ENCODE assay signal across 9 mouse cellular contexts in the genomic region with DNA sequence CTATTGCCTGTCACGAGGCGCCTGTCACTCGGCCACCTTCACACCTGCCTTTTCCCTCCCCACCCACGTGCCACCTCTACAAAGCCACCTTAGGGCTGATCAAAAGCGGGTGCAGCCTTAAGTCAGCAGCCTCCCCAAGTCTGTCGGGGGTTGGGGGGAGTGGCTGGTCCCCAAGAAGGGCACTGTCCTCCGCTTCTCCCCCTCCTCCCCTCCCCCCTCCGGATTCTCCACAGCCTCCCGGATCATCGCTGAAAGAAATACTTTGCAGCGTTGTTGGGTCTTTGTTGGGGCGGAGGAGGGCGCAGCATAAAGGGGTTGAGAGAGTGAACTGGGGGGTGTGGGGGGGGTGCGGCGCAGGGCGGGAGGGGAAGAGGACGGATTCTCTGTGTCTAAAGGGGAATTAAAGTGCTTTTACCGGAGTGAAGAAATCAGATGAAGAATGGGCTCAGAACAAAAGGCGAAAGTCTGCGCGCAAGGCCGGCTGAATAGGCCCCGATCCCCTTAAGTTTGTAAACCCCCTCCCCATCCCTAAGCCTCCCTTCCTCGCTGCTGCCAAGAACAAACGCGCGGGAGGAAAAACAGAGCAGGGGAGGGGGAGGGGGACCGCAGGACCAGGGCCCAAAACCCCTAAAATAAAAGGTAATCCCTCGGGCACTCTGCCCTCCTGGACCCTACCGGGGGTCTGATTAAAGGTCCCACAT.
DNase-seq lines count a peak whose midpoint lies in the region; ATAC-seq and TF ChIP-seq lines count a peak whose summit lies in the region.
"Had no signal": no experiment of that assay in that cellular context is flagged by ENCODE, and none has a peak within 500 bp of the region (broad histone marks: within the 10 kb centered on the region; RNA-seq: fewer than 3 reads in every experiment).

No protein-coding gene starts in this region.

- WGBS in kidney, embryonic 15.5 days: 3% methylated on average over 30 of the region's 30 CpGs
- 2% methylated on average over 30 of the region's 30 CpGs for WGBS in embryonic facial prominence, embryonic 12.5 days
- WGBS in intestine, embryonic 15.5 days: 2% methylated on average over 30 of the region's 30 CpGs
- 2% methylated on average over 30 of the region's 30 CpGs for WGBS in neural tube, embryonic 13.5 days
- WGBS in thymus, adult 2 months: 10% methylated on average over 30 of the region's 30 CpGs

- no peak for TF ChIP-seq CTCF in thymus, adult 2 months (IDR thresholded peaks at IDR 0.05; ENCODE audit: borderline replicate concordance, control insufficient read depth, extremely low read depth, insufficient read depth, low read length, poor library complexity)

- H3K9ac ChIP-seq in kidney, embryonic 15.5 days: no peak overlapping the region; the same call in 1 of the 2 replicates
- peak overlapping the region; percentile 52 for H3K9ac ChIP-seq in embryonic facial prominence, embryonic 12.5 days
- peak overlapping the region; percentile 33; the same call in 1 of the 2 replicates for H3K9ac ChIP-seq in intestine, embryonic 15.5 days
- peak overlapping the region; percentile 57 for H3K9ac ChIP-seq in neural tube, embryonic 13.5 days

- no peak for ATAC-seq in kidney, embryonic 15.5 days (replicated peaks; ENCODE audit: low FRiP score)
- ATAC-seq in embryonic facial prominence, embryonic 12.5 days (ENCODE audit: insufficient number of reproducible peaks, insufficient read depth, low FRiP score, low TSS enrichment): no peak
- no peak for ATAC-seq in intestine, embryonic 15.5 days
- 0 out of 2 replicates have a peak, but pooled peaks have one; percentile 19 for ATAC-seq in neural tube, embryonic 13.5 days (ENCODE audit: low read depth)

- H3K27ac ChIP-seq in kidney, embryonic 15.5 days: no peak overlapping the region
- H3K27ac ChIP-seq in embryonic facial prominence, embryonic 12.5 days: no peak overlapping the region
- no peak overlapping the region for H3K27ac ChIP-seq in intestine, embryonic 15.5 days
- no peak overlapping the region for H3K27ac ChIP-seq in neural tube, embryonic 13.5 days (replicated peaks)
- no peak overlapping the region for H3K27ac ChIP-seq in thymus, adult 2 months (ENCODE audit: control insufficient read depth, insufficient read depth, low read length)

- peaks cover 10% of the 10 kb centered on the region; the same call in 1 of the 2 replicates for H3K4me1 ChIP-seq in kidney, embryonic 15.5 days
- H3K4me1 ChIP-seq in embryonic facial prominence, embryonic 12.5 days: 0 out of 2 replicates have a peak, but pooled peaks cover 3% of the 10 kb centered on the region
- H3K4me1 ChIP-seq in intestine, embryonic 15.5 days (replicated peaks): no peaks in the 10 kb centered on the region
- H3K4me1 ChIP-seq in neural tube, embryonic 13.5 days (replicated peaks): peaks cover 27% of the 10 kb centered on the region
- no peaks in the 10 kb centered on the region for H3K4me1 ChIP-seq in thymus, adult 2 months (replicated peaks; ENCODE audit: control insufficient read depth, insufficient read depth, low read length)

- no peak for DNase-seq in kidney, adult 11 months
- DNase-seq in thymus, adult 2 months: no peak
- DNase-seq in ovary, postnatal 14 days (ENCODE audit: low spot score): no peak
- DNase-seq in right cerebral cortex, adult 18-20 months: no peak
- DNase-seq: gastrocnemius, postnatal 25 days had no signal

- peak overlapping the region; percentile 21 for H3K4me3 ChIP-seq in kidney, embryonic 15.5 days (replicated peaks)
- peak overlapping the region; percentile 25 for H3K4me3 ChIP-seq in embryonic facial prominence, embryonic 12.5 days
- no peak overlapping the region for H3K4me3 ChIP-seq in intestine, embryonic 15.5 days (replicated peaks)
- peak overlapping the region; percentile 18 for H3K4me3 ChIP-seq in neural tube, embryonic 13.5 days
- H3K4me3 ChIP-seq in thymus, adult 2 months (ENCODE audit: control insufficient read depth, insufficient read depth, low read length): no peak overlapping the region

- no peak for TF ChIP-seq POLR2A in thymus, adult 2 months (IDR thresholded peaks at IDR 0.05; ENCODE audit: control insufficient read depth, extremely low read depth, insufficient read depth, low read length, poor library complexity)

- no peaks in the 10 kb centered on the region for H3K36me3 ChIP-seq in kidney, embryonic 15.5 days
- no peaks in the 10 kb centered on the region for H3K36me3 ChIP-seq in embryonic facial prominence, embryonic 12.5 days
- H3K36me3 ChIP-seq in intestine, embryonic 15.5 days: no peaks in the 10 kb centered on the region
- H3K36me3 ChIP-seq in neural tube, embryonic 13.5 days: no peaks in the 10 kb centered on the region
- no peaks in the 10 kb centered on the region for H3K36me3 ChIP-seq in thymus, adult 2 months (ENCODE audit: control insufficient read depth, insufficient read depth, low read length)

- peaks cover 57% of the 10 kb centered on the region for H3K27me3 ChIP-seq in kidney, embryonic 15.5 days
- H3K27me3 ChIP-seq in embryonic facial prominence, embryonic 12.5 days: peaks cover 45% of the 10 kb centered on the region
- peaks cover 37% of the 10 kb centered on the region for H3K27me3 ChIP-seq in intestine, embryonic 15.5 days (replicated peaks)
- peaks cover 56% of the 10 kb centered on the region for H3K27me3 ChIP-seq in neural tube, embryonic 13.5 days
- H3K27me3 ChIP-seq in thymus, adult 2 months (ENCODE audit: control insufficient read depth, insufficient read depth, low read length): no peaks in the 10 kb centered on the region; the same call in 1 of the 2 replicates

- H3K4me2 ChIP-seq in kidney, embryonic 15.5 days: peak overlapping the region; percentile 56
- peak overlapping the region; percentile 51 for H3K4me2 ChIP-seq in embryonic facial prominence, embryonic 12.5 days (replicated peaks)
- H3K4me2 ChIP-seq in intestine, embryonic 15.5 days (replicated peaks): peak overlapping the region; percentile 46
- peak overlapping the region; percentile 53 for H3K4me2 ChIP-seq in neural tube, embryonic 13.5 days

- no peaks in the 10 kb centered on the region for H3K9me3 ChIP-seq in kidney, embryonic 15.5 days (replicated peaks)
- H3K9me3 ChIP-seq in embryonic facial prominence, embryonic 12.5 days: no peaks in the 10 kb centered on the region
- H3K9me3 ChIP-seq in intestine, embryonic 15.5 days: no peaks in the 10 kb centered on the region
- no peaks in the 10 kb centered on the region for H3K9me3 ChIP-seq in neural tube, embryonic 13.5 days

Comparison
In these comparisons a context has a peak if more than half of its experiments do, and no peak if none do; other contexts are left out.
1. H3K4me3 ChIP-seq: peak in kidney, embryonic 15.5 days (single experiment), embryonic facial prominence, embryonic 12.5 days (single experiment) and neural tube, embryonic 13.5 days (single experiment); none in intestine, embryonic 15.5 days (single experiment) and thymus, adult 2 months (single experiment).
2. Peak in every context shown above with its lines, with median percentiles within 50 percentile points of each other: H3K4me2 ChIP-seq.